Mouse (Mus musculus) cerebellum, adult 2 months (tissue): ENCODE measurements at regions not wholly inside any gene's neighbourhood (a gene's known extent, or its start where the extent isn't known, plus 50 kb on each side); places are given as distances from the start of the nearest gene placed in this dataset.

Experiments used
- CTCF ChIP-seq: fragments of 200-500 bp; IDR thresholded peaks from 2 replicates; pipeline ENCODE4 v1.5.1; 2011; ENCODE audit warnings: low read depth, mild to moderate bottlenecking, control low read depth, low read length, moderate library complexity, borderline replicate concordance; ENCODE audit not compliant: insufficient read depth
- POLR2A ChIP-seq: fragments of 200-500 bp; IDR thresholded peaks from 2 replicates; pipeline ENCODE4 v1.6.1; 2011; ENCODE audit warnings: low read length, control low read depth, borderline replicate concordance; ENCODE audit not compliant: insufficient read depth

DNA sequence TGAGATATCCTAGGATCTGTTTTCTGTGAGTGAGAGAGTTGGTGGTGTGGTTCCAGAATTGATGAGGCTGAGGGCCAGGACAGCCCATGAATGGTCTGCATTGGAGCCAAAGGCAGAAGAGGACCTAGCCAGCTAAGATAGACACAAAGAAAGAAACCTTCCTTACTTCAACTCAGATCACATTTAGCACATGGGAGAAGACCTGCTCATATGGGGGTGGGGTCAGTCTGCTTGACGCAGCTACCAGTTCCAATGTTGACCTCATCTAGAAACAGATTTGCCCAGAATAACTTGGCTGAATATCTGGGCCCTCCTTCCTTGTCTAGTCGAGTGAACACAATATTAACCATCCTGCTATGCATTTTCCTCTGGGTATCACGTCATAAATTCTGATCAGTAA, 62.0 kb downstream of the Ier5 start:
- no peak for TF ChIP-seq CTCF
- no peak for TF ChIP-seq POLR2A
